Mouse (Mus musculus) olfactory bulb, adult 2 months (tissue): ENCODE measurements around the gene Olfr573-ps1.

ENCODE experiments used
- CTCF ChIP-seq: fragments of 200-500 bp; IDR thresholded peaks from 2 replicates; pipeline ENCODE4 v1.5.1; 2012; ENCODE audit warnings: low read depth, mild to moderate bottlenecking, low read length, moderate library complexity; ENCODE audit not compliant: insufficient read depth
- POLR2A ChIP-seq: fragments of 200-500 bp; IDR thresholded peaks from 2 replicates; pipeline ENCODE4 v1.6.1; 2012; ENCODE audit warnings: mild to moderate bottlenecking, low read depth, low read length, moderate library complexity; ENCODE audit not compliant: insufficient read depth

DNA sequence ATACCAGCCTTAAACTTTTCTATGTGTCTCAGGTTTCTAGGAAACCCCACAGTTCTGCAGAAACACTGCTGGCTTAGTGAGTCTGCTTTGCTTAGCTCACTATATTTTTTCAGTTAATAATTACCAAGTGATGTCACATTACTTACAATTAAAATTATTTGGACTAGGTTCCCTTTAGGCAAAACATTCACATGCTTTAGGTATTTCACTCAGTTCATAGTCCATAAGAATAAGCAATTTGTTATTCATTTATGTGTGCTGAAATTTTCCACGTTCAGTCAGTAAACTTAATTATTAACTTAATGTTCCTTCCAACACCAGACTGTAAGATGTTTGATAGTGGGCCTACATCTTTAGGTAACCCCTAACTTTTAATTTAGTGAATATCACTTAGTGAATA is 8.4 kb upstream of the Olfr573-ps1 start:
- no peak for TF ChIP-seq POLR2A
- TF ChIP-seq CTCF, result no peak
